Mouse (Mus musculus): Measurements from ENCODE around the gene Hoga1. TPM values are rescaled to one million over a fixed set of nuclear protein-coding genes. Genes with fewer than 3 reads are reported as not detected.
A peak's percentile ranks its signal among the peaks of the same experiment; 100 is the strongest.
"Not testable (repeated sequence)": the region's sequence is repeated elsewhere in the genome, so short reads cannot be mapped to it uniquely, and the experiment has no call there.

Gene Hoga1
- polyA plus RNA-seq, 2 experiments from 2014 or later: not detected

DNA sequence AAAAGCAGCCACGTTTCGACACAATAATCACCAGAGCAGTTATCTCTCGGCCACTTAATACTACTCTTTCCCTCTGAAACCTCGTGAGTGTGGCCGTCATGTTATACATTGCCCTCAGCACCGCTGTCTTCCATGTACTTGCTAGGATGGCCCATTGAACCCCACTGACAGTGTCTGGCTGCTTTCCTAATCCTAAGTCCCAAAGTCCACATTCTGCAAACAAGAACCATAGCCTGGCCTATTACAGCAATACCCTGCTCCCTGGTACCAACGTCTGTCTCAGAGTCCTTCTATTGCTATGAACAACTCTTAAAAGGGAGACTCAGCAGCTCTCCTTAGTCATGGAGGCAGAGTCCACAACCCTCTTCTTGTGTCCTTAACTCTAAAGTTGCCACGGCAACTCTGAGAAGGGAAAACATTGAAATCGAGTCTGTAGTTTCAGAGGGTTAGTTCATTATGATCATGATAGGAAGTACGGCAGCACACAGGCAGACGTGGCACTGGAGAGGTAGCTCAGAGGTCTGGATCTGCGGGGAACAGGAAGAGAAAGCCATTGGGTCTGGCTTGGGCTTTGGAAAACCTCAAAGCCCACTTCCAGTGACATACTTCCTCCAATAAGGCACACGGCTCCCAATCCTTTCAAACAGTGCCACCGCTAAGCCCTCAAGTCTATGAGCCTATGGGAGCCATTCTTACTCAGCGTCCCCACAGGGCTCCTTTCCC, 26.6 kb downstream of the Hoga1 start:
- no peak for ATAC-seq

DNA sequence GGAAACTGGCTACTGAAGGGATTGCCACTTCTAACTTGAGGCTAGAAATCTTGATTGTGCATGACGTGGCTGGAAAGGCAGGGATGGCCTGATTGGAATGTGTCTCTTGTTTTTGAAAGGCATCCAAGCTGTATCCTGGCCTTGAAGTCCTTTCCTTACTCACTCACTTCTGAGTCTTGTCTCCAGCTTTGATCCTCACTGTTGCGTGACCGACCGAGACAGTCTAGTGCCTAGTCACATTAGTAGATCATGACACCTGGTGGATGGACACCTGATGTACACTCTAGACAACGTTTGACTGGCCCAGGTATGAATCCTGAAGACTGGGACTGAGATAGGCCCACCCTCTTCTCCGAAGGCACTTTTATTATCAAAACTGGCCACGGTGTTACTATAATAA, 27.4 kb downstream of the Hoga1 start:
- ATAC-seq: no peak

GRCm38 (mm10) chr19:42075051-42075450, 29.6 kb downstream of the Hoga1 start:
- ATAC-seq: no peak

DNA sequence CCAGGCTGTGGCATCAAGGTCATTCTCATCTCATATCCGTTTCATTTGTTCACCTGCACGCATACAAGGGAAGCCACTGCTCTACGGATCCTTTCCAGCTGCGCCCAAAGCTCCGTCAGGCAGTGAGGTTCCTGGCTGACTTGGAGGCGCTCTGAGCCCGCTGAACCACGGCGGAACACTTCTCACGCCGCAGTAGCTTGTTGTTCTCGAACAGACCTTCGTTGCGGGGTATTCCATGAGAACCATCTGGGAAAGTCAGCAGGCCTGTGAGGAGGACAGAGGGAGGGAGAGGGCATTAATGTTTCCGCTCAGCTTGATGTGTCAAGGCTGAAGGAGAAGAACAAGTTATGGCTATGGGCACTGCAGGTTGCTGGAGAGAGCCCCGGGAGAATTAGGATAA, 30.6 kb downstream of the Hoga1 start:
- no peak for ATAC-seq

- no peak for ATAC-seq
These were observed 33.2 kb downstream of the Hoga1 start for GRCm38 (mm10) chr19:42078566-42078965.

- no peak for ATAC-seq
These were observed 33.6 kb downstream of the Hoga1 start for GRCm38 (mm10) chr19:42079006-42079405.

- ATAC-seq: no peak
These were observed 34.5 kb downstream of the Hoga1 start for GRCm38 (mm10) chr19:42079950-42080349.

DNA sequence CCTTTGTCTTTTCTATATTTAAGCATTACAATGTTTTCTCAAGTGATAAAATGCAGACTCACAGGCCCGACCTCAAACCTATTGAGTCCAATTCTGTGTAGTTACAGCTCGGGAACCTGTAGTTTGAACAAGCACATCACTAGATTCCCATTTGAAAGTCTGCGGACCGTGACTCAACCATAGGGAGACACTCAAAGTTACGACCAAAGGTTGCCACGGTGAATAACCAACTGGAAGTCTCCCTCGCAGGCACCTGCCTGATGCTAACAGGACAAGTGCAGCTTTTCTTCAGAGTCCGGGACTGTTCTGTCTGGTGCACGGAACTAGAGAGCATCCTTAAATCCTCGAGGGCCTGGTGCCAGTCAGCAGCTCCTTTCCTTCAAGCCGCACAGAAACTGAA, 35.1 kb downstream of the Hoga1 start:
- no peak for ATAC-seq

- ATAC-seq: not testable (repeated sequence)
These were observed 36.2 kb downstream of the Hoga1 start for GRCm38 (mm10) chr19:42081613-42082012.

- ATAC-seq: no peak
These were observed 40.3 kb downstream of the Hoga1 start for GRCm38 (mm10) chr19:42085690-42086089.

DNA sequence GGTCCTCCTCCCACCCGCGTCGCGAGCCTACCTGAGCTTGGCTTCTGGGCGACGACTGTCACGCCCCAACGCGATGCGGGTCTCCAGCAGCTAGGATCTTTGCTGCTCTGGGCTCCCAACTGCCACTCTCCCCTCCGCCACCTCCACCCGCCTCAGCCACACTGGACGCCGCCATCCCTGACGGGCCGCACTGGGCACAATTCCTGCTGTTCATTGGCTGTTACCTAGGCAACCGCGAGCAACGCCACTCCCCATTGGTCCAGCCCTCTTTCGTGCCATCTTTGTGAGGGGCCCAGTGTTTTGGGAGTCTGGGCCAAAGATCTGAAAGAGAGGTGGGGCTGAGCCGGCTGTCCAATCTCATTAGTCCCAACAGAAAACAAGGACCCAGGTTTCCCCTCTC, 40.8 kb downstream of the Hoga1 start, which contains the start of gene Morn4:
TSS of gene Morn4 (minus strand) at position 192 of the 400 bp plus-strand sequence.
- no peak for ATAC-seq

DNA sequence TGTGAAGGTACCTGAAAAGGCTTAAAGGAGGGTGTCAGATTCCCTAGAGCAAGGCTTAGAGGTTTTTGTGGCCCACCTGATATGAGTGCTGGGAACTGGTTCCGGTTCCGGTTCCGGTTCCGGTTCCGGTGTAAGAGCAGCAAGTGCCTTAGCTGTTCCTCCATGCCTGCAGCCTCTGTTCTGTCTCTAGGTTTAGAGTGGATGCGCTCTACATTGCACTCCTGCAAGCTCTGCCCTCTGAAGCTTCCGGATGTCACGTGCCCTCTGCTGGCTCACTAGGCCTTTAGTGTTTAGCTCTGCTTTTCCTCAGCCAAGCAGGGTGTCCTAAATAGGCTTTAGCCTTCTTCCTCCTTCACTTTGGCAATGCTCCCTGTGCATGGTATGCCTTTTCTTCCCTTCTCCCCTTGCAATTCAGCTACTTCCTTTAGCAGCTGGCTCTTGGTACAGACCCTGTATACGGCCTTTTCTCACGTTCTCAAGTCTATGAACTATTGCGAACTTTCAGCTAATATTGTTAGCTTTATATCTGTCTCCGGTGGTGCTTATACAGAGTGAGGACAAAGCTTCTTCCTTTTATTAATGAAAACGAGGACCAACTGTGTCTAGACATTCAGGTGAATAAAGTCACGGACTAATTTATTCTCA, 43.8 kb downstream of the Hoga1 start:
- peak; percentile 47 for ATAC-seq

- ATAC-seq: peak; percentile 91
These were observed 44.6 kb downstream of the Hoga1 start, which contains the start of gene Pi4k2a for GRCm38 (mm10) chr19:42089748-42090595. Pi4k2a (plus strand) TSS chr19:42090470.

GRCm38 (mm10) chr19:42090637-42091141, 45.3 kb downstream of the Hoga1 start:
- peak; percentile 1 for ATAC-seq

DNA sequence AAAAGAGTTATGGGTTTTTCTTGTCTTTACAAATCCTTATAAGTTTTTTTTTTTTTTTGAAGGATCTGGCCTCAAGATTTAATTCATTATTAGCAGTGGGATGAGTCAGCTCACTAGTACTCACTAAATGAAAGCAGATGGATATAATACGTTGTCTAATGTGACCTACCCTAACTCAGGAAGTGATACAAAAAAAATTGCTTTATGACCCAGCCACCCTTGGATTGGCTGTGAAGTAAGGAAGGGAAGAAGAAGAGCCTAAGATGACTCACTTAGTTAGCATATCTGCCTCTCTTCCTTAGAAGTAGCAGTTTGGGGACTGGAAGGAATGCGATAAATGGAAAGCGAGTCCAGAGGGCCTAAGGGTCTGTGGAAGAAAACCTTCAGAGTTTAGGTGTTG, 54.0 kb downstream of the Hoga1 start:
- ATAC-seq: no peak

GRCm38 (mm10) chr19:42104681-42105080, 59.3 kb downstream of the Hoga1 start:
- ATAC-seq: no peak

- no peak for ATAC-seq
These were observed 70.4 kb downstream of the Hoga1 start for GRCm38 (mm10) chr19:42115783-42116335.

DNA sequence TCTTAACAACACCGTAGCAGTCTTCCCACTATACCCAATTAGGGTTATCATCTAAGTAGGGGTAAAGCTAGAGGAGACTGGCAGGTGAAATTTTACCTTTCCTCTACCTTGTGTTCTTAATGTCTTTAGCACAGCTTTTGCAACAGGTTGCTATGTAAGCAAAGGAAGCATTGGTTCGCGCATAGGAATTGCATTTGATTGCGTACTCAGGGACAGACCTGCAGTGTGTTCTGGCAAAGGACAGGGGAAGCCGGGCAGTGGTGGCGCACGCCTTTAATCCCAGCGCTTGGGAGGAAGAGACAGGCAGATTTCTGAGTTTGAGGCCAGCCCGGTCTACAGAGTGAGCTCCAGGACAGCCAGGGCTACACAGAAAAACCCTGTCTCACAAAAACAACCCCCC, 72.7 kb downstream of the Hoga1 start:
- ATAC-seq: no peak

DNA sequence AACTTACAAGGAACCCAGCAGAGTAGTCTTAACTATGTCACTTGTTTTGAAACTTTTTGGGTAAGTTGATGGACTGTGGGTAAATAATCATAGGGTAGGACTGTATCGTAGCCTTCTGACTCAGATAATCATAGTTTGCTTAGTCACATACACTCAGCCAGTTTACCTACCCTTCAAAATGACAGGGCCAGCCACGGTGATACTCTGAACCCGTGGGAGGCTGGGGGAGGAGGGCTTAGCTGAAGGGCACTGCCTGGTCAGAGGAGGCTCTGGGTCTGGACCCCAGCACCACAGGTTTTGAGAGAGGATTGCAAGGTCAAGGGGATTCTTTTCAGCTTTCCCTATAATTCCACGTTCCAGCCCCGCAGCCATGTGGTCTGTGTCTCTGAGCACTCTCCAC, 73.2 kb downstream of the Hoga1 start:
- no peak for ATAC-seq

- no peak for ATAC-seq
These were observed 75.0 kb downstream of the Hoga1 start for GRCm38 (mm10) chr19:42120451-42120850.
